ENCODE assay signal across 19 mouse cellular contexts in the genomic region with DNA sequence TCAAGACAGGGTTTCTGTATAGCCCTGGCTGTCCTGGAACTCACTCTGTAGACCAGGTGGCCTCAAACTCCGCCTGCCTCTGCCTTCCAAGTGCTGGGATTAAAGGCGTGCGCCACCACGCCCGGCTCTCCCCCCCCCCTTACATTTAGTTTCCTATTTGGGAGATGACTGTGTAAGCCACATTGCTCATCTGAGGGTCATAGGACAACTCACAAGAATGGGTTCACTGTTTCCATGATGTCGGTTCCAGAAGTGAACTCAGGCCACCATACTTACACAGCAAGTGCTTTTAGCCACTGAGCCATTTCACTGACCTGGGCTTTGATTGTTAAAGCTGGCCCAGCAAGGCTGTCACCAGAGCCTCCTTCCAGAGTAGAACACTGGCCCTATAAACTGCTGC. TPM values are rescaled to one million over a fixed set of nuclear protein-coding genes. Genes with fewer than 3 reads are reported as not detected.
DNase-seq lines count a peak whose midpoint lies in the region; TF ChIP-seq lines count a peak whose summit lies in the region.
"Had no signal": no experiment of that assay in that cellular context is flagged by ENCODE, and none has a peak within 500 bp of the region (broad histone marks: within the 10 kb centered on the region; RNA-seq: fewer than 3 reads in every experiment).

No protein-coding gene starts in this region.

- no peak overlapping the region for H3K9ac ChIP-seq in CH12.LX (ENCODE audit: insufficient read depth, low read depth)
- H3K9ac ChIP-seq: embryonic facial prominence, embryonic 13.5 days; embryonic facial prominence, embryonic 15.5 days; forebrain, embryonic 12.5 days had no signal

- dilution Hi-C loops in CH12.LX (cut with MboI; ENCODE audit: extremely low pct_ligation_motif_present, extremely low pct_unique_long_range_greater_than_20kb, low sequenced_read_pairs): no loop called here

- in situ Hi-C loops in CH12.LX (cut with MboI; ENCODE audit: low pct_ligation_motif_present, low pct_unique_long_range_greater_than_20kb, low sequenced_read_pairs): no loop called here

- no peak overlapping the region for H3K4me3 ChIP-seq in heart, embryonic 10.5 days
- H3K4me3 ChIP-seq in CH12.LX (replicated peaks in 1 of 3; ENCODE audit: low read depth in 2 of 3, low read length in 2 of 3, poor library complexity in 1 of 3): no peak overlapping the region
- H3K4me3 ChIP-seq: embryonic facial prominence, embryonic 13.5 days; embryonic facial prominence, embryonic 15.5 days; erythroblast, embryonic 14.5 days; forebrain, embryonic 10.5 days; forebrain, embryonic 12.5 days had no signal

- no peak overlapping the region for H3K4me2 ChIP-seq in CH12.LX (ENCODE audit: insufficient read depth, low read depth, poor library complexity, severe bottlenecking)
- H3K4me2 ChIP-seq: embryonic facial prominence, embryonic 13.5 days; embryonic facial prominence, embryonic 15.5 days; forebrain, embryonic 12.5 days had no signal

- TF ChIP-seq POLR2A in CH12.LX (IDR thresholded peaks at IDR 0.05; ENCODE audit: low read depth, low read length): no peak

- no peaks in the 10 kb centered on the region for H3K4me1 ChIP-seq in heart, embryonic 10.5 days
- peaks cover 11 to 52% of the 10 kb centered on the region in 2 experiments for H3K4me1 ChIP-seq in CH12.LX (ENCODE audit: control insufficient read depth in 1 of 2, insufficient read depth in 2 of 2)
- H3K4me1 ChIP-seq: embryonic facial prominence, embryonic 13.5 days; embryonic facial prominence, embryonic 15.5 days; forebrain, embryonic 10.5 days; forebrain, embryonic 12.5 days had no signal

- intact Hi-C loops in heart, postnatal 25 days (cut with DNase I): no loop called here

- peak; percentile 60 for DNase-seq in heart, embryonic 10.5 days (ENCODE audit: low spot score)
- no peak for DNase-seq in heart, postnatal 25 days (ENCODE audit: low spot score)
- DNase-seq in 416B (ENCODE audit: low read depth) (peak; percentile 26), CH12.LX (ENCODE audit: extremely low read depth) (peak; percentile 51), adipocyte (ENCODE audit: low spot score) (no peak)
- DNase-seq: adrenal gland, adult 8-10 months; adrenal gland, postnatal 14 days; adrenal gland, postnatal 36 days; B cell, adult 2 months; cerebellum, adult 11-12 months; cerebellum, adult 2 months; cerebellum, adult 9-10 months; cerebellum, postnatal 10 days; cerebellum, postnatal 25 days had no signal

- peak; percentile 43; the same call in 1 of the 2 replicates for TF ChIP-seq EP300 in CH12.LX (IDR thresholded peaks at IDR 0.05; ENCODE audit: low read length)

- no peaks in the 10 kb centered on the region for H3K27me3 ChIP-seq in heart, embryonic 10.5 days (ENCODE audit: insufficient read depth, poor library complexity, severe bottlenecking)
- no peaks in the 10 kb centered on the region for H3K27me3 ChIP-seq in CH12.LX (replicated peaks)
- H3K27me3 ChIP-seq: embryonic facial prominence, embryonic 13.5 days; embryonic facial prominence, embryonic 15.5 days; forebrain, embryonic 12.5 days had no signal

- no peaks in the 10 kb centered on the region for H3K79me2 ChIP-seq in CH12.LX (replicated peaks; ENCODE audit: control insufficient read depth, extremely low read depth, insufficient read depth, poor library complexity, severe bottlenecking)

- H3K27ac ChIP-seq in heart, embryonic 10.5 days: no peak overlapping the region
- H3K27ac ChIP-seq in CH12.LX (ENCODE audit: insufficient read depth, low read depth): peak overlapping the region; percentile 15
- H3K27ac ChIP-seq: embryonic facial prominence, embryonic 13.5 days; embryonic facial prominence, embryonic 15.5 days; forebrain, embryonic 10.5 days; forebrain, embryonic 12.5 days had no signal

- no peak for TF ChIP-seq RAD21 in CH12.LX (IDR thresholded peaks at IDR 0.05; ENCODE audit: low read depth, low read length)

- 86% methylated on average over 6 of the region's 6 CpGs for WGBS in heart, embryonic 10.5 days

- no peak for TF ChIP-seq CTCF in CH12.LX (conservative IDR thresholded peaks at IDR 0.05 in 1 of 2, IDR thresholded peaks at IDR 0.05 in 1 of 2; ENCODE audit: low read depth in 2 of 2, low read length in 2 of 2)

- H3K9me3 ChIP-seq in heart, embryonic 10.5 days: no peaks in the 10 kb centered on the region
- H3K9me3 ChIP-seq in CH12.LX (replicated peaks; ENCODE audit: low read length): no peaks in the 10 kb centered on the region
- H3K9me3 ChIP-seq: embryonic facial prominence, embryonic 13.5 days; embryonic facial prominence, embryonic 15.5 days; forebrain, embryonic 10.5 days; forebrain, embryonic 12.5 days had no signal

- peaks cover 100% of the 10 kb centered on the region for H3K36me3 ChIP-seq in heart, embryonic 10.5 days
- H3K36me3 ChIP-seq in CH12.LX (replicated peaks in 1 of 2; ENCODE audit: control insufficient read depth in 1 of 2, insufficient read depth in 1 of 2, low read length in 1 of 2): peaks cover 61 to 86% of the 10 kb centered on the region in 2 experiments

TF ChIP-seq in CH12.LX, 34 proteins besides CTCF, POLR2A, EP300 and RAD21:
- TF ChIP-seq ETS1 (conservative IDR thresholded peaks at IDR 0.05; ENCODE audit: low read depth, low read length): peak; percentile 73
- peak; percentile 40; the same call in 1 of the 2 replicates for TF ChIP-seq JUN (IDR thresholded peaks at IDR 0.05; ENCODE audit: insufficient read depth, low read depth, low read length)
- 0 out of 2 replicates have a peak, but pooled peaks have one; percentile 26 for TF ChIP-seq MAZ (IDR thresholded peaks at IDR 0.05; ENCODE audit: low read depth, low read length)
- TF ChIP-seq JUND (conservative IDR thresholded peaks at IDR 0.05; ENCODE audit: low read depth, low read length): no peak
- no peak for TF ChIP-seq POLR2AphosphoS2 (IDR thresholded peaks at IDR 0.05; ENCODE audit: low read depth, low read length)
- peak; percentile 75; the same call in 1 of the 2 replicates for TF ChIP-seq MEF2A (IDR thresholded peaks at IDR 0.05; ENCODE audit: borderline replicate concordance, low read depth, low read length)

RNA-seq across cellular contexts. Expression of a gene that starts 11.8 kb away (rescaled TPM):
- polyA plus RNA-seq in heart, embryonic 10.5 days (2016; fragmentation: Nextera tagmentation; extraction: Ambion mirVana): 1.3 and 3.4 TPM in 2 replicates
- under 1 TPM; 0.26 to 0.39 TPM for total RNA-seq in heart, postnatal 25 days (2021)
- total RNA-seq in CH12.LX (2012; rRNA removed) (0.55 and 1.1 TPM in 2 replicates), CH12.LX (2014; rRNA removed) (0.38 and 0.71 TPM in 2 replicates)
- 8.3 and 8.4 TPM in 2 replicates for polyA plus RNA-seq in CH12.LX (2012; ENCODE audit: insufficient read length, low read depth)

RNA-seq across cellular contexts. Expression of a gene that starts 28.3 kb away (rescaled TPM):
- 24.4 and 27.0 TPM in 2 replicates for polyA plus RNA-seq in heart, embryonic 10.5 days (2016; fragmentation: Nextera tagmentation; extraction: Ambion mirVana)
- 10 to 100 TPM; 27.4 to 28.4 TPM for total RNA-seq in heart, postnatal 25 days (2021)
- total RNA-seq in CH12.LX (2012; rRNA removed) (18.9 and 21.9 TPM in 2 replicates), CH12.LX (2014; rRNA removed) (12.4 and 14.0 TPM in 2 replicates)
- polyA plus RNA-seq in CH12.LX (2012; ENCODE audit: insufficient read length, low read depth): 30.1 and 32.4 TPM in 2 replicates

RNA-seq across cellular contexts. Expression of a gene that starts 29.1 kb away (rescaled TPM):
- 63.8 and 66.3 TPM in 2 replicates for polyA plus RNA-seq in heart, embryonic 10.5 days (2016; fragmentation: Nextera tagmentation; extraction: Ambion mirVana)
- total RNA-seq in heart, postnatal 25 days (2021): 10 to 100 TPM; 54.9 to 55.4 TPM
- total RNA-seq in CH12.LX (2012; rRNA removed): 72.7 and 76.6 TPM in 2 replicates
- total RNA-seq in CH12.LX (2014; rRNA removed): 63.5 and 72.7 TPM in 2 replicates
- 75.1 and 77.9 TPM in 2 replicates for polyA plus RNA-seq in CH12.LX (2012; ENCODE audit: insufficient read length, low read depth)

RNA-seq across cellular contexts. Expression of a gene that starts 37.1 kb away (rescaled TPM):
- polyA plus RNA-seq in heart, embryonic 10.5 days (2016; fragmentation: Nextera tagmentation; extraction: Ambion mirVana): 47.5 and 61.4 TPM in 2 replicates
- 10 to 100 TPM; 52.0 to 69.7 TPM for total RNA-seq in heart, postnatal 25 days (2021)
- 17.5 and 22.1 TPM in 2 replicates for total RNA-seq in CH12.LX (2012; rRNA removed)
- total RNA-seq in CH12.LX (2014; rRNA removed): 0.68 and 0.73 TPM in 2 replicates
- polyA plus RNA-seq in CH12.LX (2012; ENCODE audit: insufficient read length, low read depth): 2.2 and 3.1 TPM in 2 replicates

RNA-seq across cellular contexts. Expression of a gene that starts 46.2 kb away (rescaled TPM):
- polyA plus RNA-seq in heart, embryonic 10.5 days (2016; fragmentation: Nextera tagmentation; extraction: Ambion mirVana): 56.6 and 60.6 TPM in 2 replicates
- 10 to 100 TPM; 18.4 to 22.0 TPM for total RNA-seq in heart, postnatal 25 days (2021)
- total RNA-seq in CH12.LX (2012; rRNA removed) (22.2 and 22.6 TPM in 2 replicates), CH12.LX (2014; rRNA removed) (22.9 and 25.3 TPM in 2 replicates)
- polyA plus RNA-seq in CH12.LX (2012; ENCODE audit: insufficient read length, low read depth): 18.6 and 20.6 TPM in 2 replicates

Comparison
In these comparisons a context has a peak if more than half of its experiments do, and no peak if none do; other contexts are left out.
1. DNase-seq: peak in heart, embryonic 10.5 days (single experiment), 416B (single experiment) and CH12.LX (single experiment); none in heart, postnatal 25 days (single experiment) and adipocyte (single experiment).